Mouse (Mus musculus) urinary bladder, postnatal 36 days (tissue): Measurements from ENCODE around the gene Kcnd2.

ENCODE experiments used
- DNase-seq, 2 experiments: peaks; one replicate each; pipeline ENCODE4 v3.0.0; 2022; ENCODE audit warnings: low spot score in 2 of 2, mixed read lengths in 1 of 2

The Kcnd2 gene

DNA sequence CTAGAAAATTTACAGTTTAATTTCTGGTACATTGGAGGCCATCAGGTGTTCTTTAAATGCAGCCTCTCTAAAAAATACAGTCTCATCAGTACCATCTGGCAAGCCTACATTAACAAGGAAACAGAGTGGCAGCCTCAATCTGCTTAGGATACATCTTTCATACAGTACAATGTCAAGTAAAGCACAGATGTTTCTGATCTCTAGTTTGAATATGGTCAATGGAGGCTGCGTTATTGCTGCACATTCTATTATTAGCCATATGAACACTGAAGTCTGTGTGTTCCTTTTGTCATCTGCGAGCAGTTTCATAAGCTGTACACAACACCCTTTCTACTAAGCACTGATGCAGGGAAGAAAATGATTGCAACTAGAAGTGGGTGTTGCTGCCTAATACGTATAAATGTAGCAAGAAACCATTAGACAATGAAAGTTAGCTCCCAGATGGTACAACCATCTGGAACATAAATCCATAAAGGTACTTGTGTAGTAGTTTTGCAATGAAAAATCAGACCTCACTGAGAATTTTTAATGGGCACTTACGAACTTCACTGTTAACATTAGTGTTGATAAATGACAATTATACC, 209.0 kb downstream of the Kcnd2 start:
- no peak for DNase-seq

- no peak for DNase-seq
Observed at GRCm38 (mm10) chr6:21431120-21431519, 215.8 kb downstream of the Kcnd2 start.

- DNase-seq: no peak
Observed at GRCm38 (mm10) chr6:21464719-21465118, 249.4 kb downstream of the Kcnd2 start.

GRCm38 (mm10) chr6:21471891-21472544, 256.7 kb downstream of the Kcnd2 start:
- no peak for DNase-seq

DNA sequence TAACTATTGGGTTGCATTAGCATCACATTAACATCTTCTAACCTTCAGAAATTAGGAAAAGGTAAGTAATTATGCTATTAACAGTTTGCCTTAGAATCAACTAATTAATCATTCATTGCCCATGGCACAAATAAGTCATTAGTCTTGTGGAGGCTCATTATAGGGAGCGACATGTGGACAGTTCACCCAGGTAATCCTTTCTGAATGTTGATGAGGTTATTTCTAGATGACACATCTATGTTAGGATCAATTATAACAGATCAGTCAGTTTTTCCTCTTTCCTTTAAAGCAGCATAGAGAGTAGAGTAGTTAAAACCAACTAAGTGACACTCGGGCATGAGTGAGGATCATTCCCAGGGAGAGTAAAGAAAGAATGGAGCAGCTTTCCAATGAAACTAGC, 267.4 kb downstream of the Kcnd2 start:
- DNase-seq: no peak

GRCm38 (mm10) chr6:21488536-21488935, 273.2 kb downstream of the Kcnd2 start:
- no peak for DNase-seq

- DNase-seq: no peak
Observed at GRCm38 (mm10) chr6:21502921-21503320, 287.6 kb downstream of the Kcnd2 start.

GRCm38 (mm10) chr6:21510621-21511239, 295.4 kb downstream of the Kcnd2 start:
- DNase-seq: no peak

GRCm38 (mm10) chr6:21520351-21520750, 305.0 kb downstream of the Kcnd2 start:
- no peak for DNase-seq

- DNase-seq: no peak
Observed at GRCm38 (mm10) chr6:21527489-21528074, 312.3 kb downstream of the Kcnd2 start.

- DNase-seq: no peak
Observed at GRCm38 (mm10) chr6:21534009-21534408, 318.7 kb downstream of the Kcnd2 start.

- DNase-seq: no peak
Observed at GRCm38 (mm10) chr6:21534820-21535219, 319.5 kb downstream of the Kcnd2 start.

GRCm38 (mm10) chr6:21551501-21551900, 336.2 kb downstream of the Kcnd2 start:
- DNase-seq: no peak

GRCm38 (mm10) chr6:21570964-21571363, 355.7 kb downstream of the Kcnd2 start:
- DNase-seq: no peak

DNA sequence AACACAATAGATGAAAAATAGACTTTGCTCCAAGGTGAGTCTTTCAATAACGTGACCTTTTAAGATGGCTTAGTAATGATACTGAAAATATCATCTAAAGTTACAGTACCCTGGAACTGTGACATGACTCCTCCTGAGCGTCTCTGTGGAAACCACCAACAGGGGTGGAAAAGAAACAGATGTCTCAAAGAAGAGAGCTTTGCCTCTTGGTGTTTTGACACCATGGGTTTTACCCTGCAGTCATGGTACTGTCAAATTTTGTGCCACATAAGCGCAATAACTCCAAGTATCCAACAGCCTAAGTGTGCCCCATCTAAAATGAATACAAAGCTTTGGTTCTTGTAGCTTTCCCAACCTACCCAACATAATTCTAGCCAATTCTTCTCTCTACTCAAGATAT, 374.9 kb downstream of the Kcnd2 start:
- DNase-seq: no peak

DNA sequence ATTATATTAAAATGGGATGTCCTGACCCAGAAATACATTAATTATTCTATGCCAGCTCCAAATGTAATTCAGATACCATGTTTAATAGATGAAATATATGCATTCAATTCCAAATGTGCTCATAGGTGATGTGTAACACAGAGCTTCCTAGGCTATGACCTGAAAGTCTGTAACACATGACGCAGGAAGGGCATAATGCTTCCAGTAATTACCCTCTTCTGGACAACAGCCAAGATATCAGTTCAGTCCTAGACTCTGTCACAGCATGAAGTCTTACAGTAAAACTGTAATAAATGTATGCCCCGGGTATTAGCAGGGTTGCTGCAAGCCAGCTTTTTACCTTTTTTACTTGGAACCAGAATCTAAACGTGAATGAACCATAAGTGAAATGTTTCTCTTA, 382.1 kb downstream of the Kcnd2 start:
- DNase-seq: no peak

DNA sequence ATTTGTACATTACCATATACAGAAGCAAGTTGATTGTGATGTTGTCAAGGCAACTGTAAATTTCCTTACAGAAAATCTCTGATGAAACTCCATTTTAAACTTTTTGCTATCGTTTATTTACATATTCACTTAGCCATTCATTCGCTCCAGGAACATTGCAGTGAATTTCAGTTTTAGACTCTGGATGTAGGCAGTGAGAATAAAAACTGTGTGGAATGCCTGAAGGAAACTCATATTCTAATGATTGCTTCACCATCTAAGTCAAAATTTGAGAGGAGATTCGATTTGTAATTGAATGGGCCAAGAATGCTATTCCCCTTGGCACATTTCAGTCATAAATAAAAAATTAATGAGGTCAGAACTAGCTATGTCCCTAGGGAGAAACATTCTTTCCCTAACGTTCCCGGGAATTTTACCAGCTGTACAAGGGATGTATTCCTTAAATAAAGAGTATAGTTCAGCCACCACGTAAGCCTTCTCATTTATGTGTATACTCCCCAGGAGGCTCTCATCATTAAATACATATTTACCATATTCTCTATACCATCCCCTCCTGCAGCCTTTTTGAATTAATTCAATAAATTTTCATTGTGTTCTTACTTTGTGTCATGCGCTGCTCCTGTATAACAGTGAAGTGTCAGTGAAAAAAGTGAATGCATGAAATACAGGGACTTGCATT, 394.2 kb downstream of the Kcnd2 start:
- DNase-seq: no peak

DNA sequence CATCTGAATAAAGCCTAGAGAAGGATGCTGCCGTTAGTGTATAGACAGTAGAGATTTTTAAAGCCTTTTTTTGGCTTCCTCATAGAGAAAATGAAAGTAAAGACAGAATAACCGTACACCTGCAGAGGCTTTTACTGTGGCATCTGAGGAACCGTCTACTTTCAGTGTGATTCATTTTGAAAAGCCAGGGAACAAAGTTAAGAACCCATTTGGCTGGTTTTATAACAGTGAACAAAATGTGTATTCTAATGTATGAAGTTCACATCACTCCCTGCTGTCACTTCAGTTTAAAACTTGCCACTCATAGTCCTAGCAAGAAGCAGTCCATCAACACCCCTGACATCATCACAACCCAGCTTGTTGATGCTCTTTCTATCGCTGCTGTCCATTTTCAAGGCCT, 414.7 kb downstream of the Kcnd2 start:
- no peak for DNase-seq

- no peak for DNase-seq
Observed at GRCm38 (mm10) chr6:21655681-21656080, 440.4 kb downstream of the Kcnd2 start.

DNA sequence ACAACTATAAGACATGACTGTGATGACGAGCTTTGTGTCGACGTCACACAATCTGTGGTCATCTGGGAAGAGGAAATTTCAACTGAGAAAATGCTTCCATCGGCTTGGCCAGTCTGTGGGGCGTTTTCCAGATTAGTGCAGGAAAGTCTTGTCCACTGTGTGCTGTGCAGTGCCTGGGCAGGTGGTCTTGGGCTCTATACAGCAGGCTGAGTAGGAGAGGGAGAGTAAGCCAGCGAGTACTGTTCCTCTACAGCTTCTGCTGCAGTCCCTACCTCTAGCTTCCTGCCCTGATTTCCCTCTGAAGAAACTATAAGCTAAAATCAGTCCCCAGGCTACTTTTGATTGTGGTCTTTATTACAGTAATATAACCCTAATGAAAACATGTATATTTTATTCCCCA, 448.8 kb downstream of the Kcnd2 start:
- DNase-seq: no peak

DNA sequence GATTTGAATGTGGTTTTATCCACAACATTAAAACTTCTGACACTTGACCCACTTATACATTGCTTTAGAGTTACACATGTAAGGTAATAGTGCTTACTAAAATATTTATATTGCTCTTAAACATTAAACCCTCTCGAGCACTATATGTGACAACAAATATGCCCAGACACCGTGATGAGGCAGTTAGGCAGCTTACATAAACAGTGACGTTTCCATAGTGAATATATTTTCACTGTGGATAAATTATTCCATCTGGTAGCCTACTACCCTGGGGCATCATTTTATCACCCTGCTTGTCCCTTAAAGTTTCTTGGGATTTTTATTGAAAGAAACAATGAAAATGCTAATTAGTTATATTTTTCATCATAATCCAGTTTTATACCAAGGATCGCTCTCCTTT, 449.3 kb downstream of the Kcnd2 start:
- no peak for DNase-seq

GRCm38 (mm10) chr6:21684252-21684651, 468.9 kb downstream of the Kcnd2 start:
- no peak for DNase-seq
